Mouse (Mus musculus) liver, embryonic 11.5 days (tissue): ENCODE measurements at regions not wholly inside any gene's neighbourhood (a gene's known extent, or its start where the extent isn't known, plus 50 kb on each side); places are given as distances from the start of the nearest gene placed in this dataset.
A peak's percentile ranks its signal among the peaks of the same experiment; 100 is the strongest.
"Not testable (repeated sequence)": the region's sequence is repeated elsewhere in the genome, so short reads cannot be mapped to it uniquely, and the experiment has no call there.

Experiments
- ATAC-seq: fragments of 200-750 bp; cut with Nextera tagmentation; replicated peaks from 2 replicates; pipeline ENCODE4 v1.8.0; 2017; ENCODE audit warnings: moderate number of reproducible peaks, mild to moderate bottlenecking, moderate TSS enrichment, moderate library complexity; ENCODE audit not compliant: low FRiP score
- DNase-seq: peaks from one replicate; pipeline ENCODE4 v3.0.0-alpha.2; 2017; ENCODE audit warnings: low spot score
- H3K27ac ChIP-seq: fragments of 300-500 bp; sonication (generic); 2 replicates; pipeline ENCODE4 v1.5.1; 2014; ENCODE audit warnings: mild to moderate bottlenecking, low read depth, low read length, control low read depth
- H3K27me3 ChIP-seq: fragments of 300-500 bp; sonication (generic); replicated peaks from 2 replicates; pipeline ENCODE4 v1.6.1; 2014; ENCODE audit warnings: low read length, mixed read lengths; ENCODE audit not compliant: control insufficient read depth, insufficient read depth
- H3K36me3 ChIP-seq: fragments of 300-500 bp; sonication (generic); 2 replicates; pipeline ENCODE4 v1.6.1; 2014; ENCODE audit warnings: mild to moderate bottlenecking, low read length, moderate library complexity, mixed read lengths; ENCODE audit not compliant: control insufficient read depth, insufficient read depth
- H3K4me1 ChIP-seq: fragments of 300-500 bp; sonication (generic); replicated peaks from 2 replicates; pipeline ENCODE4 v1.6.1; 2014; ENCODE audit warnings: low read length, mixed read lengths; ENCODE audit not compliant: control insufficient read depth, insufficient read depth
- H3K4me2 ChIP-seq: fragments of 300-500 bp; sonication (generic); 2 replicates; pipeline ENCODE4 v1.6.1; 2014; ENCODE audit warnings: mild to moderate bottlenecking, control low read depth, moderate library complexity
- H3K4me3 ChIP-seq: fragments of 300-500 bp; sonication (generic); 2 replicates; pipeline ENCODE4 v1.5.1; 2014; ENCODE audit warnings: low read depth, low read length, control low read depth
- H3K9ac ChIP-seq: fragments of 300-500 bp; sonication (generic); 2 replicates; pipeline ENCODE4 v1.6.1; 2014; ENCODE audit warnings: low read depth, low read length, control low read depth
- H3K9me3 ChIP-seq: fragments of 300-500 bp; sonication (generic); 2 replicates; pipeline ENCODE4 v1.6.1; 2016; ENCODE audit warnings: low read length, inconsistent platforms, mixed read lengths; ENCODE audit not compliant: control insufficient read depth
- WGBS: fragments of 180-500 bp; shearing (Covaris S2); extraction: QIAGEN DNeasy Blood & Tissue Kit; methylation state at CpG from one replicate; pipeline ENCODE4 v1.1.7; 2014; 5-methylcytosine and 5-hydroxymethylcytosine counted together

DNA sequence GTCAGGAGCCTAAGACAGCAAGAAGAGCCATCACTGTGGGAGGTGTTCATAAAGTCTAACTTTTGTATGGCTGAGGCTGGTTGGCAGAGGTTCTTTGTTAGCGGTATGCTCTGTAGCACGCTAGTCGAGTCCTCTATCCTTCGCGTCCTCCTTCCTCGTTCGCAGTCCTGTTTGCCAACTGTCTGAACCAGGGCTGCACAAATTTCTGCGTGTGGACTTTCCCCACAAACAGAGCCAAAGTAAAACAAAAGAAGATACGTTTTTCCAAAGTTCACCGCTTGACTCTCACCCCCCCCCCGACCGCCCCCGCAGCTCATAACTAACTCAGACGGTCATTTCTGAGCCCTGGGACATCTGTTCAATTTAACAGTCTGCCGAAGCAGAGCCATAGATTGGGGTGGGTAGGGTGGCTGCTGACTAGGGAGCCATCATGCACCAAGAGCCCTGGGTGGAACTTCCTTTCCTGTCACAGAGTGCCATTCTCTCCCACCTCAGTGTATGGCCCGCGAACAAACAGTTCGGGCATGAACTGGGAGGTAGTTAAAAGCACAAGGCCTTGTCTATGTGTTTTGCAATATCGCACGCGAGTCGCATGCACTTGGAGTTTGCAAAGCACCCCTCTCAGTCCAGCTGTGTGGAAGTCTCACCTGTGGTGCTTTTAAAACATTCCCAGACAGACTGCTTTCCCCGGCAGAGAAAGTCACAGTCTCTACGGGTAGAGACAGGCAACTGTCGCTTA lies 63.0 kb upstream of the Map3k1 start:
- no peaks in the 10 kb centered on the region for H3K9me3 ChIP-seq
- DNase-seq (no peak), ATAC-seq (no peak)
- peaks cover 16% of the 10 kb centered on the region for H3K4me1 ChIP-seq
- no peaks in the 10 kb centered on the region for H3K27me3 ChIP-seq
- H3K4me3 ChIP-seq, result no peak overlapping the region
- H3K9ac ChIP-seq, result no peak overlapping the region
- no peak overlapping the region for H3K27ac ChIP-seq
- no peak overlapping the region for H3K4me2 ChIP-seq
- WGBS, result 87% methylated on average over 25 of the region's 25 CpGs
- no peaks in the 10 kb centered on the region for H3K36me3 ChIP-seq

DNA sequence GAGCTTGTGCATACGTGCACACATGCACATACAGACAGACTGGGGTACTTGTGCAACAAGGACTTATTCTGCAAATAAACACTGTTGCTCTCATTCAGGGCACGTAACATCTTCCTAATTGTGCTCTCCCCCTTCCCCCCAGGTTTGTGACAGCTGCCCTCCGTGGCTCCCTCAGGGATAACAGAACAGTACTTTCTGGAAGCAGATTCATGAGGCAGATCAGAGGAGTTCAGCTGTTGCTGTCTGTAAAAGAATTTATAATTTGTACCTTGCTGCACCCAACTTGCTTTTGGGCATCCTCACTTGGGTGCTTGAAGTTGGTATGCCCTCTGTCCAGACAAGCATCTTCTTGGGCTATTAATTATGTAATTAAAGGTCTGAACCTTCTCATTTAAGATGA lies 65.5 kb upstream of the Map3k1 start:
- Histone ChIP-seq H3K27me3 (no peaks in the 10 kb centered on the region), H3K36me3 (no peaks in the 10 kb centered on the region), H3K4me3 (no peak overlapping the region), H3K27ac (no peak overlapping the region), H3K4me1 (peaks cover 11% of the 10 kb centered on the region), H3K9me3 (no peaks in the 10 kb centered on the region), H3K4me2 (no peak overlapping the region), H3K9ac (no peak overlapping the region)
- no peak for ATAC-seq
- WGBS, result 84% methylated on average over 3 of the region's 3 CpGs
- DNase-seq, result no peak

DNA sequence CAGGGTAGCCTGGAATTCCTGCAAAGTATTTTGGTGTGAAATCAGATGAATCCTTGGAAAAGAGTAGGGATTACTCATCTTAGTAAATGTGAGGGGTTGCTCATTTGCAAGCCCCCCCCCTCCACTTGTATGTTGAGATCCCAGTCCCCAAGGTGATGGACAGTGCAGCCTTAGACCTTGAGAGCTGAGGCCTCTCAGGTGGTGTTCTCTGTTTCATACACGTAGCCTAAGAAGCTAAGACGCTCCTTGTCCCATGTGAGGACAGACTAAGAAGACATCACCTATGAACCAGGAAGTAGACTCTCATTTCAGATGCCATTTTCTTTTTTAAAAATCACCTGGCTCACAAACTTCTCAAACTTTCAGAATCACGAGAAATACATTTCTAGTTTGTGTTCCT lies 67.6 kb upstream of the Map3k1 start:
- Histone ChIP-seq H3K27ac (no peak overlapping the region), H3K27me3 (no peaks in the 10 kb centered on the region), H3K4me3 (no peak overlapping the region), H3K4me1 (no peaks in the 10 kb centered on the region), H3K4me2 (no peak overlapping the region), H3K36me3 (no peaks in the 10 kb centered on the region), H3K9ac (no peak overlapping the region), H3K9me3 (no peaks in the 10 kb centered on the region)
- ATAC-seq (no peak), DNase-seq (no peak)
- 83% methylated on average over 3 of the region's 3 CpGs for WGBS

DNA sequence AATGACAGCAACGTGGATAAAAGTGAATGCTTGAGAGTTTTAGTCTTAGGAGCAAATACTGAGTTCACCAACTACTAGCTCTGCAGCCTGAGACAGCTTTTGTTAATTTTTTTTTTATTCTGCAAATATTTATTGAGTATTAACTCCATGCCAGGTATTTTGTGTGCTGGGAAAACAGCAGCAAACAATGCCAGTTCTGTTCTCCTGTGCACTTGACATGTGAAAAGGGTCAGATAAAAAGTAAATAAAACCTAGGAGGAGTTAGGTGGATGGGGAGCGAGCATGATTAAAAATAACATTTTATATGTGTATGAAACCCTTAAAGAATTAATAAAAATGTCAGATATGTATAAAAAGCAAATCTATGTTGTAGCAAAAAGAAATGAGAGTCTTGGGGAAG lies 68.1 kb upstream of the Map3k1 start:
- Histone ChIP-seq H3K4me1 (no peaks in the 10 kb centered on the region), H3K4me2 (no peak overlapping the region), H3K9me3 (no peaks in the 10 kb centered on the region), H3K27ac (no peak overlapping the region), H3K9ac (no peak overlapping the region), H3K4me3 (no peak overlapping the region), H3K36me3 (no peaks in the 10 kb centered on the region), H3K27me3 (no peaks in the 10 kb centered on the region)
- no peak for ATAC-seq
- WGBS, result 73% methylated on average over 2 of the region's 2 CpGs
- no peak for DNase-seq

DNA sequence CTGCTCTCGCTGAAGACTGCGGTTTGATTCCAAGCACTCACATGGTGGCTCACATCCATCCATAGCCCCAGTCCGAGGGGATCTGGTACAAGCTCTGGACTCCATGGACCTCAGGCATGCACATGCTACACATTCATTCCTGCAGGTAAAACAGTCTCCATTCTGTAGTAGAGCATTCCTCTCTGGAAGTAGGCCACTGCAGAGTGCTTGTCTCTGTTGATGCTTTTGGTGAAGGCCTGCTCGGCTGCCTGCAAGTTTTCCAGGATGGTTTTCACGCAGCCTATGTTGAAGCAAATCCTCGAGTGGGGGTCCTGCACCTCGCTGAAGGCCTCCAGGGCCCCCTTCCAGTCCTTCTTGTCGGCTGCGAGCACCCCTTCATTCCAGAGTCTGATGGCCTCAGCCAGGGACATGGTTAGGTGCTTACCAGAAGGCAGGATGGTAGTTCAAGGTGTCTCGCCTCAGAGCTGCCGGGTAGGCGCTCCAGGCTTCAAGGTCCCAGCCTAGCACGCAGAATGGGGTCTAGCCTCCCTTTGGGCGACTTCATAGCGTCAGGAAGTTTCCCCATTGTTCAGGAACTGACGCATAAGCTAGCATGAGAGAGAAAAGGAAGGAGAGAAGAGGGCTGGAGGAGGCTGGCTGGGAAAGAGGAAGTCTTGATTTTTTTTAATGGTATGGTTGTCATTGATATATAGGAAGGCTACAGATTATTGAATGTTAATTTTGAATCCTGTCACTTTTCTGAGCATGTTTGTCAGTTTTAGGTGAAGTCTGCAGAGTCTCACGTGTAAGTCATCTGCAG lies 75.2 kb upstream of the Map3k1 start:
- H3K9me3 ChIP-seq, H3K4me3 ChIP-seq, H3K27ac ChIP-seq, ATAC-seq, H3K4me2 ChIP-seq, DNase-seq, H3K36me3 ChIP-seq, H3K4me1 ChIP-seq, H3K9ac ChIP-seq, H3K27me3 ChIP-seq: not testable (repeated sequence)
- WGBS, result 69% methylated on average over 17 of the region's 17 CpGs

DNA sequence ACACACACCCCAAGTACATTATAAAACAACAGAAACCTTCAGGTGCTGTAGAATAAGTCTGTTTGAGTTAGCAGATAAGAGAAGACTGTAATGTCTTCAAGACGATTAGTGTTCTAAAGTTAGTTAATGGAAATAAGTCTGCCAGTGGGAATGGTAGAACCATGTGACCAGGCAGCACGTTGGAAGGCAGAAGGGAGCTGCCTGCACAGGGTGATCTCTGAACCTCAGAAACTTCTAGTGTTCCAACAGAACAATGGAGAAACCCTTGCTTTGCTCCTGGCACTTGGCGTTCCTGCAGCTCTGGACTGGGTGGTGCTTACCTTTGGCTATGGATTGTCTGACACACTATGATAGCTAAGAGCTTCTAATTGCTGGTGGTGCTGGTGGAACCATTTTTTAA lies 82.0 kb upstream of the Map3k1 start:
- ATAC-seq (no peak), DNase-seq (no peak)
- H3K27ac ChIP-seq, result no peak overlapping the region
- H3K4me1 ChIP-seq, result peaks cover 5% of the 10 kb centered on the region
- no peaks in the 10 kb centered on the region for H3K36me3 ChIP-seq
- no peaks in the 10 kb centered on the region for H3K9me3 ChIP-seq
- H3K4me2 ChIP-seq, result no peak overlapping the region
- 62% methylated on average over 3 of the region's 3 CpGs for WGBS
- H3K9ac ChIP-seq, result no peak overlapping the region
- no peaks in the 10 kb centered on the region for H3K27me3 ChIP-seq
- H3K4me3 ChIP-seq, result no peak overlapping the region

DNA sequence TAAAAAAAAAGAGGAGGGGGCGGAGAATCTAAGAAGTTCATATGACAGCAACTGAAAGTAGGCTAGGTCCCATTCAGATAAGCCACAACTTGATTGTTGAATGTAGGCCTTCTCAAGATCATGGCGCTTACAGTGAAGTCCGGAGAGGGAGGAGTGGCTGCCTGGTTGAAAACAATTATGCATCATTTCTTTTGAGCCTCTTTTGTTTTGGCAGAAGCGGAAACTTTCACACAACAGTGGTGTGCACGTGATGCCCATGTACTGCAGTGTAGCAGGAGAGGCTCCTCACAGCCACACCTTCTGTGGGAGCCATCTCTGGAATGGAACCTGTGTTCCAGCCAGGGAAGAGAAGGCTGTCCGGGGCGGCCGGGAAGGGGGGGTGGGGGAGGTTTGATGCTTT lies 83.3 kb upstream of the Map3k1 start:
- ATAC-seq, result no peak
- H3K4me2 ChIP-seq, result no peak overlapping the region
- no peak overlapping the region for H3K4me3 ChIP-seq
- H3K27ac ChIP-seq, result no peak overlapping the region
- no peak for DNase-seq
- no peak overlapping the region for H3K9ac ChIP-seq
- H3K36me3 ChIP-seq, result no peaks in the 10 kb centered on the region
- H3K9me3 ChIP-seq, result no peaks in the 10 kb centered on the region
- 82% methylated on average over 8 of the region's 8 CpGs for WGBS
- H3K27me3 ChIP-seq, result no peaks in the 10 kb centered on the region
- peaks cover 5% of the 10 kb centered on the region for H3K4me1 ChIP-seq

DNA sequence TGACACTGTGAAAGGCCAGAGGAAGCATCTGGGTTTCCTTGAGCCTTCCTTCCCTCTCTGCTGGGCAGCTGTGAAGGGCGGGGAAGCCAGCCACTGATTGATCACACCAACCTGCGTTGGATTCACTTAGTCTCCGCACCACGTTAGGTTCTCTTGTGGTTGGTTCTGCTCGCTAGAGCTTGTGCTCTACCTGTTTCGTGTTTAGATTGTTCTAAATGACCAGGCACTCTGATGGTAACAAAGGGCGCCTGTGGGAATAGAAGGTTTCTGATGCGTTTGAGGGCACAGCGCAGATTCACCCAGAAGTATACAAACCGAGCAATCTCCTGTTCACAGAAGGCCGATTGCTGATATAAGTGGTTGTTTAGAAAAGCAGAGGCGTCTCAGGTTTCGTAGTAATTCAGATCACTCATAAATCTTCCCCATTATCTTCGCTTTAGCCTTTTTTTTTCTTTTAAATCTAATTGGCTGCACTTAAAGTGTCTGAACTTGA lies 84.5 kb upstream of the Map3k1 start:
- no peaks in the 10 kb centered on the region for H3K36me3 ChIP-seq
- H3K27ac ChIP-seq, result no peak overlapping the region
- H3K4me3 ChIP-seq, result no peak overlapping the region
- peak overlapping the region; percentile 25 for H3K4me2 ChIP-seq
- H3K4me1 ChIP-seq, result peaks cover 5% of the 10 kb centered on the region
- no peak for ATAC-seq
- H3K9me3 ChIP-seq, result no peaks in the 10 kb centered on the region
- no peak for DNase-seq
- no peak overlapping the region for H3K9ac ChIP-seq
- 20% methylated on average over 14 of the region's 14 CpGs for WGBS
- H3K27me3 ChIP-seq, result no peaks in the 10 kb centered on the region
